Mouse (Mus musculus): Measurements from ENCODE around the gene Pip4k2a. TPM values are rescaled to one million over a fixed set of nuclear protein-coding genes. Genes with fewer than 3 reads are reported as not detected.
A peak's percentile ranks its signal among the peaks of the same experiment; 100 is the strongest.

Gene Pip4k2a
- total RNA-seq, 4 experiments from 2014 or later = 2.1 to 2.7 (median 2.3) TPM

- DNase-seq (ENCODE audit: low spot score in 2 of 2) = no peak
These were observed 147.3 kb downstream of the Pip4k2a start for GRCm38 (mm10) chr2:18850657-18851056.

- no peak for DNase-seq (ENCODE audit: low spot score in 2 of 2)
These were observed 149.8 kb downstream of the Pip4k2a start for GRCm38 (mm10) chr2:18848074-18848629.

- DNase-seq (ENCODE audit: low spot score in 2 of 2) = no peak
These were observed 155.4 kb downstream of the Pip4k2a start for GRCm38 (mm10) chr2:18842527-18842926.

- no peak for DNase-seq (ENCODE audit: low spot score in 2 of 2)
These were observed 156.9 kb downstream of the Pip4k2a start for GRCm38 (mm10) chr2:18841051-18841450.

- peak in 1 of 2 experiments; percentile 9 for DNase-seq (ENCODE audit: low spot score in 2 of 2)
These were observed 158.4 kb downstream of the Pip4k2a start for GRCm38 (mm10) chr2:18839532-18839931.

- DNase-seq (ENCODE audit: low spot score in 2 of 2) = no peak
These were observed 162.5 kb downstream of the Pip4k2a start for GRCm38 (mm10) chr2:18835266-18835908.

- no peak for DNase-seq (ENCODE audit: low spot score in 2 of 2)
These were observed 164.8 kb downstream of the Pip4k2a start for GRCm38 (mm10) chr2:18833024-18833590.

- no peak for DNase-seq (ENCODE audit: low spot score in 2 of 2)
These were observed 166.7 kb downstream of the Pip4k2a start for GRCm38 (mm10) chr2:18831031-18831774.

GRCm38 (mm10) chr2:18822711-18823110, 175.2 kb downstream of the Pip4k2a start:
- peak; percentile 30 to 55 for DNase-seq (ENCODE audit: low spot score in 2 of 2)

- peak; percentile 10 to 15 for DNase-seq (ENCODE audit: low spot score in 2 of 2)
These were observed 176.2 kb downstream of the Pip4k2a start for GRCm38 (mm10) chr2:18821451-18822379.

GRCm38 (mm10) chr2:18819520-18819919, 178.4 kb downstream of the Pip4k2a start:
- no peak for DNase-seq (ENCODE audit: low spot score in 2 of 2)

GRCm38 (mm10) chr2:18816036-18816435, 181.9 kb downstream of the Pip4k2a start:
- DNase-seq (ENCODE audit: low spot score in 2 of 2) = no peak

GRCm38 (mm10) chr2:18815336-18815965, 182.5 kb downstream of the Pip4k2a start:
- DNase-seq (ENCODE audit: low spot score in 2 of 2) = no peak

GRCm38 (mm10) chr2:18814447-18814804, 183.5 kb downstream of the Pip4k2a start:
- DNase-seq (ENCODE audit: low spot score in 2 of 2) = no peak

- DNase-seq (ENCODE audit: low spot score in 2 of 2) = no peak
These were observed 184.1 kb downstream of the Pip4k2a start for GRCm38 (mm10) chr2:18813683-18814446.

- DNase-seq (ENCODE audit: low spot score in 2 of 2) = no peak
These were observed 190.0 kb downstream of the Pip4k2a start for GRCm38 (mm10) chr2:18807961-18808360.

- no peak for DNase-seq (ENCODE audit: low spot score in 2 of 2)
These were observed 196.6 kb downstream of the Pip4k2a start for GRCm38 (mm10) chr2:18801281-18801862.

GRCm38 (mm10) chr2:18800646-18801251, 197.2 kb downstream of the Pip4k2a start:
- DNase-seq (ENCODE audit: low spot score in 2 of 2) = no peak
